Mouse (Mus musculus): ENCODE results near the gene Grid2. TPM values are rescaled to one million over a fixed set of nuclear protein-coding genes. Genes with fewer than 3 reads are reported as not detected.
A peak's percentile ranks its signal among the peaks of the same experiment; 100 is the strongest.

The Grid2 gene
- total RNA-seq, 2 experiments from 2014 or later = 15.2 to 17.7 TPM

GRCm38 (mm10) chr6:63733740-63734139 lies 478.1 kb downstream of the Grid2 start:
- no peak overlapping the region for H3K4me3 ChIP-seq
- TF ChIP-seq CTCF (conservative IDR thresholded peaks at IDR 0.05) = no peak
- DNase-seq (ENCODE audit: low spot score in 2 of 2) = no peak
- H3K27ac ChIP-seq = no peak overlapping the region

GRCm38 (mm10) chr6:63762535-63762934 lies 506.9 kb downstream of the Grid2 start:
- no peak for TF ChIP-seq CTCF (conservative IDR thresholded peaks at IDR 0.05)
- DNase-seq (ENCODE audit: low spot score in 2 of 2) = no peak
- Histone ChIP-seq H3K4me3 (no peak overlapping the region), H3K27ac (no peak overlapping the region)

GRCm38 (mm10) chr6:63794679-63795078 lies 539.0 kb downstream of the Grid2 start:
- DNase-seq (ENCODE audit: low spot score in 2 of 2) = no peak
- TF ChIP-seq CTCF (conservative IDR thresholded peaks at IDR 0.05) = no peak
- Histone ChIP-seq H3K4me3 (no peak overlapping the region), H3K27ac (no peak overlapping the region)

- no peak for TF ChIP-seq CTCF (conservative IDR thresholded peaks at IDR 0.05)
- H3K4me3 ChIP-seq = no peak overlapping the region
- no peak overlapping the region for H3K27ac ChIP-seq
- no peak for DNase-seq (ENCODE audit: low spot score in 2 of 2)
These were observed 564.6 kb downstream of the Grid2 start for GRCm38 (mm10) chr6:63820236-63820635.

- H3K4me3 ChIP-seq = no peak overlapping the region
- TF ChIP-seq CTCF (conservative IDR thresholded peaks at IDR 0.05) = no peak
- peak in 1 of 2 experiments; percentile 2 for DNase-seq (ENCODE audit: low spot score in 2 of 2)
- no peak overlapping the region for H3K27ac ChIP-seq
These were observed 607.0 kb downstream of the Grid2 start for GRCm38 (mm10) chr6:63862628-63863027.

GRCm38 (mm10) chr6:63877088-63877764 lies 621.5 kb downstream of the Grid2 start:
- Histone ChIP-seq H3K4me3 (no peak overlapping the region), H3K27ac (no peak overlapping the region)
- DNase-seq (ENCODE audit: low spot score in 2 of 2) = peak in 1 of 2 experiments; percentile 4
- no peak for TF ChIP-seq CTCF (conservative IDR thresholded peaks at IDR 0.05)

- TF ChIP-seq CTCF (conservative IDR thresholded peaks at IDR 0.05) = no peak
These were observed 622.2 kb downstream of the Grid2 start for GRCm38 (mm10) chr6:63877765-63878345.

GRCm38 (mm10) chr6:63894714-63895113 lies 639.0 kb downstream of the Grid2 start:
- TF ChIP-seq CTCF (conservative IDR thresholded peaks at IDR 0.05) = no peak
- DNase-seq (ENCODE audit: low spot score in 2 of 2) = no peak
- no peak overlapping the region for H3K27ac ChIP-seq
- H3K4me3 ChIP-seq = no peak overlapping the region

More at GRCm38 (mm10) chr6:63877765-63878345, 622.2 kb downstream of the Grid2 start:
- no peak for DNase-seq (ENCODE audit: low spot score in 2 of 2)
- H3K4me3 ChIP-seq = no peak overlapping the region
- H3K27ac ChIP-seq = no peak overlapping the region

GRCm38 (mm10) chr6:63898171-63898570 lies 642.5 kb downstream of the Grid2 start:
- Histone ChIP-seq H3K4me3 (no peak overlapping the region), H3K27ac (no peak overlapping the region)
- no peak for TF ChIP-seq CTCF (conservative IDR thresholded peaks at IDR 0.05)
- DNase-seq (ENCODE audit: low spot score in 2 of 2) = no peak

GRCm38 (mm10) chr6:63917035-63917570 lies 661.4 kb downstream of the Grid2 start:
- TF ChIP-seq CTCF (conservative IDR thresholded peaks at IDR 0.05) = no peak
- DNase-seq (ENCODE audit: low spot score in 2 of 2) = no peak

GRCm38 (mm10) chr6:63921951-63922350 lies 666.3 kb downstream of the Grid2 start:
- no peak for TF ChIP-seq CTCF (conservative IDR thresholded peaks at IDR 0.05)

More at GRCm38 (mm10) chr6:63917035-63917570, 661.4 kb downstream of the Grid2 start:
- no peak overlapping the region for H3K4me3 ChIP-seq
- H3K27ac ChIP-seq = no peak overlapping the region

GRCm38 (mm10) chr6:63931201-63931600 lies 675.5 kb downstream of the Grid2 start:
- TF ChIP-seq CTCF (conservative IDR thresholded peaks at IDR 0.05) = no peak
- no peak overlapping the region for H3K4me3 ChIP-seq
- H3K27ac ChIP-seq = no peak overlapping the region

More at GRCm38 (mm10) chr6:63921951-63922350, 666.3 kb downstream of the Grid2 start:
- Histone ChIP-seq H3K4me3 (no peak overlapping the region), H3K27ac (no peak overlapping the region)
- no peak for DNase-seq (ENCODE audit: low spot score in 2 of 2)

GRCm38 (mm10) chr6:63946721-63947120 lies 691.0 kb downstream of the Grid2 start:
- H3K4me3 ChIP-seq = no peak overlapping the region
- no peak for TF ChIP-seq CTCF (conservative IDR thresholded peaks at IDR 0.05)
- DNase-seq (ENCODE audit: low spot score in 2 of 2) = no peak
- H3K27ac ChIP-seq = no peak overlapping the region

More at GRCm38 (mm10) chr6:63931201-63931600, 675.5 kb downstream of the Grid2 start:
- DNase-seq (ENCODE audit: low spot score in 2 of 2) = no peak
